Mouse (Mus musculus): Measurements from ENCODE around the gene Gm20604. TPM values are rescaled to one million over a fixed set of nuclear protein-coding genes. Genes with fewer than 3 reads are reported as not detected.

The Gm20604 gene
- total RNA-seq, 2 experiments from 2014 or later: 12.9 to 21.0 TPM

DNA sequence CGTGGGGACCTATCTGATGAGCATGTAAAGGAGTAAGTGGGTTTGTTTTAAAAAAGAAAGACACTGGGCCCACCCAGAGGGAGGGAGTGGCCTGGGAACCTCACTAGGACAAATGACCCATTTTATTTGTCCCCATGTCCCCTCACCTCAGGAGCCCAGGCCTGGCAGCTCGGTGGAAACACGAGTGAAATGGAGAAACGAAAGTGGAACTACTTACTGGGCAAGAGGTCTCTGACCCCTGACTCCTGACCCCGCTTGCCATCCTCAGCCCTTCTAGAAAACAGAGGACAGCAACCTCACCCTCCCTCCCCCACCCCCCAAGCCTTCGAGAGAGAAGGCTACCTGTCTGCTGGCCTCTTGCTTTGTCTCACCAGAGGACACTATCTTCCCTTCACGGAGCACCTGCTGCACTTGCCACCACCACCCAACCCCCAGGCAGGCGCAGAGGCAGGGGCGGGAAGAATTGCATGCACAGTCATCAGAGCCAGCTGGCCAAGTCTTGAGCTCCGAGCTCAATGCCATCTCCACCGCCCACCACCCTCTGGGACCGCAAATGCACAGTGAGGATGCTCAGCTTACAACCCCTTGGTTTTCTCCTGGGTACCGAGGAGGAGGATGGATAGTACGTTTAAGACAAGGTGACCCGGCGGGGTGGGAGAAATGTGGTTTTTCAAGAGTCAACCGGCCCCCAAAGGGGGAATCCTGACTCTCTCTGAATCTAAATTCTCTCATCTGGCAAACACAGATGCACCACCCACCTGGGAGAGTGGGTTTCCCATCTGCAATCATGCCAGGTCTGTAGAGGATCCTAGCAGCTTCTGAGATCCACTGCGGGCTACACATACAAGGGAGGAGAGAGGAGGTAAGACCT, 62.9 kb downstream of the Gm20604 start:
- no peak for ATAC-seq (replicated peaks; ENCODE audit: low FRiP score, poor library complexity, severe bottlenecking)

DNA sequence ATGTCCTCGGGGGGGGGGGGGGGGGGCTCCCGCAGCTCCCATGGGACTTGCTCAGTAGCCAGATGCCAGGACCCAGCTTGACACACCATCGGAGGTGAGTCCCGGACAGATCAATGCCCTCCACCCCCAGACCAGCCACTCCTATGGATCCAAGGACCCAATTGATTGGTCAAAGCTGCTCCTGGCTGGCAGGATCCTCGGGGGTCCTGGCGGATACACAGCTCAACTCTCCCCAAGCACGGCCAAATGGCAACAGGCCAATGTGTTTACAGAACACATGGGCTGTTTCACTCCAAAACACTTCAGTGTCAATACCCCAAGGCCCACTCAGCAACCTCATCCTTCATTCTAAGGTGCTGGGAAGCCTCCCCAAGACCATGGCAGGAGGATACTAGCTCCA, 66.7 kb downstream of the Gm20604 start:
- ATAC-seq (replicated peaks; ENCODE audit: low FRiP score, poor library complexity, severe bottlenecking): no peak

Other genes starting within 250 kb of the Gm20604 start
- not detected in 2 replicates for gene Chga, start 203.7 kb downstream of the Gm20604 start, total RNA-seq (2015; ENCODE audit: low replicate concordance)
- not detected in 2 replicates for gene Chga, start 203.7 kb downstream of the Gm20604 start, total RNA-seq (2017; ENCODE audit: low replicate concordance)
- gene Itpk1, start 53.7 kb downstream of the Gm20604 start, total RNA-seq (2015; ENCODE audit: low replicate concordance): 2.5 TPM in 1 of 2 replicates, not detected in the other
- gene Itpk1, start 53.7 kb downstream of the Gm20604 start, total RNA-seq (2017; ENCODE audit: low replicate concordance): 0.64 and 0.98 TPM in 2 replicates
- 10.1 and 10.5 TPM in 2 replicates for gene Moap1, start 15.0 kb downstream of the Gm20604 start, total RNA-seq (2015; ENCODE audit: low replicate concordance)
- 8.2 TPM in 1 of 2 replicates, not detected in the other for gene Moap1, start 15.0 kb downstream of the Gm20604 start, total RNA-seq (2017; ENCODE audit: low replicate concordance)
- 2.9 and 3.4 TPM in 2 replicates for gene Tmem251, start 14.9 kb downstream of the Gm20604 start, total RNA-seq (2015; ENCODE audit: low replicate concordance)
- 2.2 TPM in 1 of 2 replicates, not detected in the other for gene Tmem251, start 14.9 kb downstream of the Gm20604 start, total RNA-seq (2017; ENCODE audit: low replicate concordance)
- not detected in 2 replicates for gene Gm28051, start 907 bp downstream of the Gm20604 start, total RNA-seq (2015; ENCODE audit: low replicate concordance)
- gene Gm28051, start 907 bp downstream of the Gm20604 start, total RNA-seq (2017; ENCODE audit: low replicate concordance): not detected in 2 replicates
- 10.5 and 17.2 TPM in 2 replicates for gene Gon7, start 869 bp downstream of the Gm20604 start, total RNA-seq (2015; ENCODE audit: low replicate concordance)
- gene Gon7, start 869 bp downstream of the Gm20604 start, total RNA-seq (2017; ENCODE audit: low replicate concordance): 7.3 and 15.9 TPM in 2 replicates
- 15.5 and 16.6 TPM in 2 replicates for gene Ubr7, start 705 bp downstream of the Gm20604 start, total RNA-seq (2015; ENCODE audit: low replicate concordance)
- gene Ubr7, start 705 bp downstream of the Gm20604 start, total RNA-seq (2017; ENCODE audit: low replicate concordance): 13.8 and 24.4 TPM in 2 replicates
- gene Btbd7, start 119.8 kb upstream of the Gm20604 start, total RNA-seq (2015; ENCODE audit: low replicate concordance): 37.8 and 41.5 TPM in 2 replicates
- 42.5 and 43.9 TPM in 2 replicates for gene Btbd7, start 119.8 kb upstream of the Gm20604 start, total RNA-seq (2017; ENCODE audit: low replicate concordance)
- not detected in 2 replicates for gene Cox8c, start 140.6 kb upstream of the Gm20604 start, total RNA-seq (2015; ENCODE audit: low replicate concordance)
- not detected in 2 replicates for gene Cox8c, start 140.6 kb upstream of the Gm20604 start, total RNA-seq (2017; ENCODE audit: low replicate concordance)
- gene Unc79, start 190.2 kb upstream of the Gm20604 start, total RNA-seq (2015; ENCODE audit: low replicate concordance): not detected in 2 replicates
- gene Unc79, start 190.2 kb upstream of the Gm20604 start, total RNA-seq (2017; ENCODE audit: low replicate concordance): 0.51 TPM in 1 of 2 replicates, not detected in the other